Mouse (Mus musculus): Measurements from ENCODE around the gene Dhx40. TPM values are rescaled to one million over a fixed set of nuclear protein-coding genes. Genes with fewer than 3 reads are reported as not detected.
A peak's percentile ranks its signal among the peaks of the same experiment; 100 is the strongest.

Dhx40 gene
- 10 to 100 TPM; 26.6 to 31.7 TPM for total RNA-seq (2021)
- long read RNA-seq, experiment 1, partial matches to known transcripts: 2 of 4 reads
- long read RNA-seq, experiment 1, other reads (novel, unspliced or antisense): 0 of 4 reads
- long read RNA-seq, experiment 2, transcript Dhx40-201 (18 exons, 3,813 nt): major isoform, 8 of 11 reads
- long read RNA-seq, experiment 2, partial matches to known transcripts: 1 of 11 reads
- long read RNA-seq, experiment 2, other reads (novel, unspliced or antisense): 2 of 11 reads

GRCm38 (mm10) chr11:86807505-86807989, at the start of gene Dhx40:
TSS of gene Dhx40 (minus strand) at chr11:86807746.
- peak within 1 kb of the TSS; percentile 88 for H3K27ac ChIP-seq
- DNase-seq (ENCODE audit: low spot score in 2 of 2): peak; percentile 93 to 98
- H3K4me3 ChIP-seq: peak within 1 kb of the TSS; percentile 100
- TF ChIP-seq CTCF (conservative IDR thresholded peaks at IDR 0.05): no peak

- H3K27ac ChIP-seq: peak overlapping the region; percentile 63
- DNase-seq (ENCODE audit: low spot score in 2 of 2): peak; percentile 53 to 55
- TF ChIP-seq CTCF (conservative IDR thresholded peaks at IDR 0.05): no peak
- H3K4me3 ChIP-seq: no peak overlapping the region
Measured at GRCm38 (mm10) chr11:86855639-86856425, 48.3 kb upstream of the Dhx40 start.

DNA sequence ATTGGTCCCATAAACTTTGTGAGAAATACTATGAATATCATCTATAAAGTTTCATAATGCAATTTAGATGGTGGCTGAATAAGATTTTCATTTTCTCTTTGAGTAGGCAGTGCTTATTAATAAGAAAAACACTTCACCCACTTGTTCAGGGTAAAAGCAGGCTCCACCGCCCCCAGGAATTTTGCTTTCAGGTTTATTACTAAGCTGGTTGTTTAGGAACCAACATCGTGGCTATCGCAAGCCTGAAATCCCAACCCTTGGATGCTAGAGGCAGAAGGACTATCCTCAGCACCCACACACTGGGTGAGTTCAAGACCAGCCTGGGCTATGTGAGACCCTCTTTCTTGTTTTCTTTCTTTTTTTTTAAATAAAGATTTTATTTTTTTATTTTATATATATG, 45.5 kb upstream of the Dhx40 start:
- no peak for TF ChIP-seq CTCF (conservative IDR thresholded peaks at IDR 0.05)
- peak overlapping the region; percentile 14; the same call in 1 of the 2 replicates for H3K4me3 ChIP-seq
- no peak for DNase-seq (ENCODE audit: low spot score in 2 of 2)
- peak overlapping the region; percentile 82 for H3K27ac ChIP-seq

- no peak for TF ChIP-seq CTCF (conservative IDR thresholded peaks at IDR 0.05)
- Histone ChIP-seq H3K27ac (peak overlapping the region; percentile 82), H3K4me3 (peak overlapping the region; percentile 14; the same call in 1 of the 2 replicates)
- DNase-seq (ENCODE audit: low spot score in 2 of 2): no peak
Measured at GRCm38 (mm10) chr11:86852534-86853054, 45.0 kb upstream of the Dhx40 start.

- Histone ChIP-seq H3K4me3 (no peak overlapping the region), H3K27ac (peak overlapping the region; percentile 82)
- no peak for TF ChIP-seq CTCF (conservative IDR thresholded peaks at IDR 0.05)
- no peak for DNase-seq (ENCODE audit: low spot score in 2 of 2)
Measured at GRCm38 (mm10) chr11:86851714-86852533, 44.4 kb upstream of the Dhx40 start.

- no peak for TF ChIP-seq CTCF (conservative IDR thresholded peaks at IDR 0.05)
- no peak for DNase-seq (ENCODE audit: low spot score in 2 of 2)
Measured at GRCm38 (mm10) chr11:86851234-86851671, 43.7 kb upstream of the Dhx40 start.

DNA sequence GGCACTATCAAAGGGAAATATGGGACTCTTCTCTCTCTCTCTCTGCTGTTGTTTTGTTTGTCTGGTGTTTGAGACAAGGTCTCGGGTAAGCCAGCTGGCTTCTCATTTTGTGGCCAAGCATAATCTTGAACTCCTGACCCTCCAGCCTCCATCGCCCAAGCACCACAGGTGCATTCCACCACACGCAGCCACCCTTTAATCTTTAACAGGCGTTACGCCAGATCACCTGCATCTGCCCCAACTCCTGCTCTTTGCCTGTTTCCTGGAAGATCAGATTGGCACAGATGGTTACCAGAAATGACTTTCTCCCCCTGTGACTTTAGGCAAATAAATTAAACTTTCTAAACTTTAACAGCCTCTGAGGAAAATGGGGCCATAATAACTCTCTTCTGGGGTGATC, 36.3 kb upstream of the Dhx40 start:
- no peak for TF ChIP-seq CTCF (conservative IDR thresholded peaks at IDR 0.05)
- Histone ChIP-seq H3K4me3 (no peak overlapping the region), H3K27ac (no peak overlapping the region)
- DNase-seq (ENCODE audit: low spot score in 2 of 2): no peak

More at GRCm38 (mm10) chr11:86851234-86851671, 43.7 kb upstream of the Dhx40 start:
- peak overlapping the region; percentile 82 for H3K27ac ChIP-seq
- no peak overlapping the region for H3K4me3 ChIP-seq

DNA sequence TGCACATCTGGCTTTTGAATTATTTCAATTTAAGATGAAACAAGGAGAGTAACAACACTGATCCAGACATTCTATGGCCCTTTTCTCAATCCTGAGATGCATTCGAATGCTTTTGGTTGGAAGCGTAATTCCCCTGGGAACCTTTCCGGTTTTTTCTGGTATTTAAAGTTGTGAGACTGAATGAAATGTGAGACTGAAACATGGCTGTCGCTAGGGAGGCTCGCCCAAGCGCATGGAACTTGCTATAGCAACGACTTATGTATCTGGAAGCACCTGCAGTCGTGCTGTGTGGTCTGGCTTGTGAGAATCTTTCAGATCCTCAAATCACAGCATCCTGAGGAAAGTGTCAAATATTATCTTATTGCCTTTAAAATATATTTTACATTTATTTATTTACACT, 33.7 kb upstream of the Dhx40 start:
- TF ChIP-seq CTCF (conservative IDR thresholded peaks at IDR 0.05): no peak
- Histone ChIP-seq H3K4me3 (no peak overlapping the region), H3K27ac (peak overlapping the region; percentile 43; the same call in 1 of the 2 replicates)
- DNase-seq (ENCODE audit: low spot score in 2 of 2): no peak

- no peak for DNase-seq (ENCODE audit: low spot score in 2 of 2)
- peak overlapping the region; percentile 43; the same call in 1 of the 2 replicates for H3K27ac ChIP-seq
- TF ChIP-seq CTCF (conservative IDR thresholded peaks at IDR 0.05): no peak
- H3K4me3 ChIP-seq: no peak overlapping the region
Measured at GRCm38 (mm10) chr11:86840511-86841154, 33.1 kb upstream of the Dhx40 start.

GRCm38 (mm10) chr11:86839716-86840447, 32.3 kb upstream of the Dhx40 start:
- H3K27ac ChIP-seq: peak overlapping the region; percentile 34; the same call in 1 of the 2 replicates
- DNase-seq (ENCODE audit: low spot score in 2 of 2): peak in 1 of 2 experiments; percentile 16

DNA sequence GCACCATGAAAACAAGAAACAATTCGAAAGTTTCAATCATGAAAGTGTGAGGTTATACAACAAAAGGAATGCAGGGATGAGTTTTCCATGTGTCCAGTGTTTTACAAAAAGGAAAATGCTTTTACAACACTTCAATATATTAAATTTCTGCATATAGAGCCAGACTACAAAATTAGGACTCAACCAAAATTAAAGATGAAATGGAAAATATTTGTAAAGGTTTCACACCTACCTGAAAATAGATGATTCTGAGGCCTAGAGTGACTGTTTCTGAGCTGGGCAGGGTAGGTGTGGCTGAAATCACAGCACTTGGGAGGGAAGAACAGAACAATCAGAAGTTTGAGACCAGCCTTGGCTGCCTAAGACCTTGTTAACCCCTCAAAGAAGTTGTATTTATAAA, 31.2 kb upstream of the Dhx40 start:
- no peak for TF ChIP-seq CTCF (conservative IDR thresholded peaks at IDR 0.05)
- no peak for DNase-seq (ENCODE audit: low spot score in 2 of 2)
- no peak overlapping the region for H3K4me3 ChIP-seq
- H3K27ac ChIP-seq: no peak overlapping the region

More at GRCm38 (mm10) chr11:86839716-86840447, 32.3 kb upstream of the Dhx40 start:
- H3K4me3 ChIP-seq: no peak overlapping the region
- no peak for TF ChIP-seq CTCF (conservative IDR thresholded peaks at IDR 0.05)
